23 mouse cellular contexts compared by ENCODE assay signal in the genomic region with DNA sequence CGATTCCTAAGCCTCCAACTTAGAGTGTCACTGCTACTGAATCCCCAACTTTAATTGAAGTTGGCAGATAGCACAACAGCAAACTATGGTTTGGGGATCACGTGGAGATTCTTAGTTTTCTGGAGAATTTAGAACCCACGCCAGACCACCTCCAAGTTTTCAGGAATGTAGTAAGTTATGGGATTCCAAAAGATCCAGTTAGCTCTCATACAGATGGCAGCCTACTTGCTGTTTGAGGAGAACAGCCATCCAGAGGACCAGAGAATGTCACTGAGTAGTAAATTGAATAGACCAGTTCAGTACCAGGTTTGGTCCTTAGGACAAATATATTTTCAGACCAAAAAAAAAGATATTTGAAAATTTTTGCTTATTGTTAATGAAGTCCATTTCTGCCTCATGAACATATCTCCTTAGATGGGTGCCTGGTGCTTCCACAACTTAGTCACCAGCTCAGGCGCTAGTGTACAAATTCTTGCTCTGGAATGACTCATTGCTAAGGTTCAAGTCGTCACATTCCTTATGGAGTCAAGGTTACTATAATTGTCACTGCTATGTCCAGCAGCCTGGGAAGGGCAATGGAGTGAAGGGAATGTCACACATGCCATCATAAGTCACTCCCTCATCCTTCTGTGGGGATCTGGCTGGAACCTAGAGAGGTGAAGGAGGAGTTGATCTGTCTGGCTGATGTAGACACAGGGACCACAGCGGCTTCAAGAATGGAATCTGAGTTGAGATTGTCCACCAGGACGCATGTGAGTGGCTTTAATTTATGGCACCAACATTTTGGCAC.
DNase-seq lines count a peak whose midpoint lies in the region; ATAC-seq lines count a peak whose summit lies in the region.
"Had no signal": no experiment of that assay in that cellular context is flagged by ENCODE, and none has a peak within 500 bp of the region (broad histone marks: within the 10 kb centered on the region; RNA-seq: fewer than 3 reads in every experiment).

No protein-coding gene starts in this region.

- no peak overlapping the region for H3K4me2 ChIP-seq in midbrain, embryonic 11.5 days
- no peak overlapping the region for H3K4me2 ChIP-seq in midbrain, embryonic 16.5 days (ENCODE audit: low read length)
- no peak overlapping the region; the same call in 1 of the 2 replicates for H3K4me2 ChIP-seq in heart, embryonic 16.5 days (ENCODE audit: low read depth, low read length)
- H3K4me2 ChIP-seq: embryonic facial prominence, embryonic 13.5 days; limb, embryonic 12.5 days; liver, embryonic 12.5 days; neural tube, embryonic 12.5 days had no signal

- no peak overlapping the region for H3K27ac ChIP-seq in midbrain, embryonic 11.5 days (ENCODE audit: low read depth, low read length)
- no peak overlapping the region for H3K27ac ChIP-seq in midbrain, embryonic 16.5 days (ENCODE audit: low read length)
- peak overlapping the region; percentile 92 for H3K27ac ChIP-seq in heart, embryonic 16.5 days (ENCODE audit: low read length)
- H3K27ac ChIP-seq: embryonic facial prominence, embryonic 13.5 days; limb, embryonic 12.5 days; liver, embryonic 12.5 days; macrophage; midbrain, embryonic 10.5 days; neural tube, embryonic 12.5 days had no signal

- H3K4me1 ChIP-seq in midbrain, embryonic 11.5 days (ENCODE audit: control insufficient read depth, insufficient read depth, low read length): no peaks in the 10 kb centered on the region
- H3K4me1 ChIP-seq in midbrain, embryonic 16.5 days (ENCODE audit: control insufficient read depth, insufficient read depth, low read length): peaks cover 3% of the 10 kb centered on the region; the same call in 1 of the 2 replicates
- H3K4me1 ChIP-seq in heart, embryonic 16.5 days (ENCODE audit: control insufficient read depth, insufficient read depth, low read length): peaks cover 20% of the 10 kb centered on the region
- H3K4me1 ChIP-seq: limb, embryonic 12.5 days; liver, embryonic 12.5 days; neural tube, embryonic 12.5 days had no signal

- WGBS in midbrain, embryonic 11.5 days: 88% methylated on average over 7 of the region's 7 CpGs
- WGBS in midbrain, embryonic 16.5 days: 89% methylated on average over 7 of the region's 7 CpGs
- 51% methylated on average over 7 of the region's 7 CpGs for WGBS in heart, embryonic 16.5 days

- no peak overlapping the region for H3K9ac ChIP-seq in midbrain, embryonic 11.5 days (ENCODE audit: low read length)
- no peak overlapping the region for H3K9ac ChIP-seq in midbrain, embryonic 16.5 days (ENCODE audit: low read depth, low read length)
- H3K9ac ChIP-seq in heart, embryonic 16.5 days (ENCODE audit: low read length): no peak overlapping the region
- H3K9ac ChIP-seq: embryonic facial prominence, embryonic 13.5 days; limb, embryonic 12.5 days; liver, embryonic 12.5 days; neural tube, embryonic 12.5 days had no signal

- DNase-seq in adrenal gland, adult (ENCODE audit: inconsistent age in 2 of 2, low spot score in 1 of 2): peak; percentile 29 to 67
- DNase-seq in adrenal gland, postnatal 25 days: no peak
- peak; percentile 53 for DNase-seq in midbrain, embryonic 11.5 days (ENCODE audit: low spot score, missing footprints)
- no peak for DNase-seq in spleen, adult 18-20 months
- no peak for DNase-seq in right cerebral cortex, postnatal 4 days
- DNase-seq in frontal cortex, adult 2 months (ENCODE audit: extremely low spot score in 1 of 2, low spot score in 1 of 2): no peak
- DNase-seq: adrenal gland, adult 8-10 months; cerebellum, adult 11 months; cerebellum, postnatal 10 days; kidney, adult 2 months; kidney, postnatal 36 days; lung, adult 2 months; thymus, postnatal 14 days had no signal

- H3K27me3 ChIP-seq in midbrain, embryonic 11.5 days (ENCODE audit: control insufficient read depth, insufficient read depth, low read length): no peaks in the 10 kb centered on the region
- no peaks in the 10 kb centered on the region for H3K27me3 ChIP-seq in midbrain, embryonic 16.5 days (ENCODE audit: control insufficient read depth, insufficient read depth, low read depth, low read length)
- no peaks in the 10 kb centered on the region for H3K27me3 ChIP-seq in heart, embryonic 16.5 days (ENCODE audit: control insufficient read depth, insufficient read depth, low read length)
- H3K27me3 ChIP-seq: CH12.LX; embryonic facial prominence, embryonic 13.5 days; limb, embryonic 12.5 days; liver, embryonic 12.5 days; neural tube, embryonic 12.5 days had no signal

- H3K9me3 ChIP-seq in midbrain, embryonic 11.5 days (ENCODE audit: control insufficient read depth, low read length): no peaks in the 10 kb centered on the region
- H3K9me3 ChIP-seq in midbrain, embryonic 16.5 days (replicated peaks; ENCODE audit: control insufficient read depth, low read length, poor library complexity, severe bottlenecking): no peaks in the 10 kb centered on the region
- H3K9me3 ChIP-seq in heart, embryonic 16.5 days (replicated peaks; ENCODE audit: control insufficient read depth, low read length): no peaks in the 10 kb centered on the region
- H3K9me3 ChIP-seq: embryonic facial prominence, embryonic 13.5 days; limb, embryonic 12.5 days; liver, embryonic 12.5 days; midbrain, embryonic 10.5 days; neural tube, embryonic 12.5 days had no signal

- no peak for ATAC-seq in midbrain, embryonic 11.5 days (ENCODE audit: low FRiP score)
- ATAC-seq in midbrain, embryonic 16.5 days: no peak
- peak; percentile 94 for ATAC-seq in heart, embryonic 16.5 days (replicated peaks; ENCODE audit: extremely low read depth, insufficient read depth, low FRiP score)
- ATAC-seq: forebrain, embryonic 16.5 days; liver, embryonic 12.5 days had no signal

- H3K4me3 ChIP-seq in midbrain, embryonic 11.5 days (ENCODE audit: low read depth, low read length): no peak overlapping the region
- H3K4me3 ChIP-seq in midbrain, embryonic 16.5 days (ENCODE audit: low read depth, low read length): no peak overlapping the region
- H3K4me3 ChIP-seq in heart, embryonic 16.5 days (ENCODE audit: low read length): no peak overlapping the region
- H3K4me3 ChIP-seq: embryonic facial prominence, embryonic 13.5 days; limb, embryonic 12.5 days; liver, embryonic 12.5 days; midbrain, embryonic 10.5 days; neural tube, embryonic 12.5 days had no signal

- H3K36me3 ChIP-seq in midbrain, embryonic 11.5 days (ENCODE audit: control insufficient read depth, insufficient read depth, low read length): no peaks in the 10 kb centered on the region
- H3K36me3 ChIP-seq in midbrain, embryonic 16.5 days (ENCODE audit: control insufficient read depth, insufficient read depth, low read length): 0 out of 2 replicates have a peak, but pooled peaks cover 3% of the 10 kb centered on the region
- H3K36me3 ChIP-seq in heart, embryonic 16.5 days (ENCODE audit: control insufficient read depth, insufficient read depth): no peaks in the 10 kb centered on the region
- H3K36me3 ChIP-seq: embryonic facial prominence, embryonic 13.5 days; limb, embryonic 12.5 days; liver, embryonic 12.5 days; midbrain, embryonic 10.5 days; neural tube, embryonic 12.5 days had no signal

Comparison
In these comparisons a context has a peak if more than half of its experiments do, and no peak if none do; other contexts are left out.
1. DNase-seq: peak in adrenal gland, adult (2 of 2) and midbrain, embryonic 11.5 days (single experiment); none in adrenal gland, postnatal 25 days (single experiment), spleen, adult 18-20 months (0 of 2), right cerebral cortex, postnatal 4 days (single experiment) and frontal cortex, adult 2 months (0 of 2).